Mouse (Mus musculus): Measurements from ENCODE around the gene Scg3. TPM values are rescaled to one million over a fixed set of nuclear protein-coding genes. Genes with fewer than 3 reads are reported as not detected.
"Not testable (repeated sequence)": the region's sequence is repeated elsewhere in the genome, so short reads cannot be mapped to it uniquely, and the experiment has no call there.

Gene Scg3
- total RNA-seq (2017) = not detected in 2 replicates

DNA sequence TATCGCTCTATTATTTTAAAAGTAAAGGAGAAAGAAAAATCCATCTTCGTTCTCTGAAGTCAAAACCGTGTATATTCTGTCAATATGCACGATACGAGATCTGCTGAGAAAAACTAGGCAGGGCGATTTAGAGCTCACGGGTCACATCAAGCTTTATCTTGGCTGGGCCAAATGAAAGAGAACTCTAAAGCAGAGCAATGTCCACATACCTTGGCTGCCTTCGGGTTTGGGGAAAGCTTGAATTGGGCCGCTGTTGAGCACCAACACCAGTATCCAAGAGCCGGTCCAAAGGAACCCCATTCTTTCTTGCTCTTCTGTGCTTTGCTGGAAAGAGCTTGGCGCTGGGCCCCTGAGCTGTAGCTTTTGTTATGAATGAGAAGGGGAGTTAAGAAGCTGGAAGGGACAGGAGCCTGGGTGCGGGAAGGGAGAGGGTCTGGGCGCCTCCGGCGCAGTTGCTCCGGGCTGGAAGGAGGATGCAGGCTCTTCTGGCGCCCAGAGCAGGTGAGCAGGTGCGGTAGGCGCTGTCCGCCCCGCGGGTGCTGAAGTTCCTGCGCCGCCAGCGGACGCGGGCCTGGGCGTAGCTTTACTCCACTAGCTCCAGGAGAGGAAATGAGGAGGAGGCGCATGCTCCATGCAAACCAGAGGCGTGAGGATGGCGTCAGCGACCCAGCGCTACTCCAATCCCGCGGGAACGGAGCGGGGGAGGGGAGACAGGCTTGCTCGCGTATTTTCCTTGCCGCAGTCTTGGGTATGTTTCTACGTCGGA, at the start of gene Scg3:
TSS of gene Scg3 (minus strand) at position 631 of the 766 bp plus-strand sequence.
- ATAC-seq (replicated peaks; ENCODE audit: low read depth, poor library complexity, severe bottlenecking) = peak; percentile 54; the same call in 1 of the 2 replicates

DNA sequence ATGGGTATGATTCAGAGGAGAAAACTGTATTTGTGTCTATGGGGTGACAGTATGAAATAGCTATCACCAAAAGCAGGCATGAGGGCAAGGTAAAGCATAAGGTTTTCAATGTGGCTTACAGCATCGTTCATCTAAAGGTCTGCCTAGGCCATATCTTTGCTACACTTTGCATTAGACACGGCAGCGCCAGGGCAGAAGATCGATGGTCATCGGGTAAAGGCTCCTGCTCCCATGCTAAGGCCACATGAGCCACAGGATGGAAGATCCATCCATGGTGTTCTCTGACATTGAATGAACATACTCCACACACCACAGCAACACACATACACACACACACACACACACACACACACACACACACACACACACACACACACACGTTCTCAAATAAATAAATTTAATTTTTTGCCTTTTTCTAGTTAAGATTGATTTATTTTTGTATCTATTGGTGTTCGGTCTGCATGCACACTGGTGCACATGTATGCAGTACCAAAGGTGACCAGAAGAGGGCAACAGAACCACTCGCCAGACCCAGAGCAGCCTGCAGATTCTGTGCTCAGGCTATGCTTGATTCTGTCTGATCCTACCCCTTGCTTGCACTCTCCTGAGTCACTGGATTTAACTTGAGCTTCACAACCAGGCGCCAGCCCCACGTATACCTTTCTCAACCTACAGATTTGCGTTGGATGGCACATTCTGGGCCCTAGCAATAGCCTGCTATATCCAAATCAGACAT, 36.3 kb upstream of the Scg3 start:
- ATAC-seq (replicated peaks; ENCODE audit: low read depth, poor library complexity, severe bottlenecking) = peak; percentile 84

DNA sequence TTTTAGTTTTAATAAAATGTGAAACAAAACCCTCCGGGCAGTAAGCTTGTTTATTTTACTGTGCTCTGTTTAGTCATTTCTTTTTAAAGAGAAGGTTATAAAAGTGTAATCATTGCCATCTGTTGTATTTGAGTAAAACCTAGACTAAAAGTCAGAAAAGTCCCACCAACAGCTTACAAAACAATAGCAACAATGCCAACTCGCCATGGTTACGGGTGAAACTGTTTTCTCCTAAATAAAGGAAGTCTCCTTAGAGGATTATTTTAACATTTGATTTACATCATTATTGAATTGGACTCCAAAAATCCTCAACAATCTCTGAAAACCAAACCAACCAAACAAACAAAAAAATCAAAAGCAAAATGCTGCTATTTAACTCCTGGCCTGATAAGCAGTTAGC, 35.6 kb upstream of the Scg3 start:
- no peak for ATAC-seq (replicated peaks; ENCODE audit: low read depth, poor library complexity, severe bottlenecking)

GRCm38 (mm10) chr9:75684772-75685171, 916 bp upstream of the Scg3 start:
- no peak for ATAC-seq (replicated peaks; ENCODE audit: low read depth, poor library complexity, severe bottlenecking)

DNA sequence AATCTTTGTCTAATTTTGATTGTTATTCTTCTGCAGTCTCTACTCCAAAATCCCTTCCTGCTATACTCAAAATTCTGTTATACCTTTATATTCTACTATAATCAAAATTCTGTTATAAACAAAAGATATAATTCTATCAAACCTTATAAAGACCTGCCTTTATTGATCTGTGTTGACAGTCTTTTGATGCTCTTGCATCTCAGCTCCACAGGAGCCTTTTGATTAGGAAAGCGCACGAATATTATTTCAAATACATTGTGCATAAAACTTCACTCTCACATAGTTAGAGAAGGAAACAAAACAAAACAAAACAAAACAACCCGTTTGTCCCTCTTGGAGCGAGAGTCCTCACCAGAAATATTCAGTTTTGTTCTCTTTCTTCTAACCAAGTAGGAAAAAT, 436 bp upstream of the Scg3 start:
- no peak for ATAC-seq (replicated peaks; ENCODE audit: low read depth, poor library complexity, severe bottlenecking)

GRCm38 (mm10) chr9:75680606-75681005, 3.2 kb downstream of the Scg3 start:
- no peak for ATAC-seq (replicated peaks; ENCODE audit: low read depth, poor library complexity, severe bottlenecking)

DNA sequence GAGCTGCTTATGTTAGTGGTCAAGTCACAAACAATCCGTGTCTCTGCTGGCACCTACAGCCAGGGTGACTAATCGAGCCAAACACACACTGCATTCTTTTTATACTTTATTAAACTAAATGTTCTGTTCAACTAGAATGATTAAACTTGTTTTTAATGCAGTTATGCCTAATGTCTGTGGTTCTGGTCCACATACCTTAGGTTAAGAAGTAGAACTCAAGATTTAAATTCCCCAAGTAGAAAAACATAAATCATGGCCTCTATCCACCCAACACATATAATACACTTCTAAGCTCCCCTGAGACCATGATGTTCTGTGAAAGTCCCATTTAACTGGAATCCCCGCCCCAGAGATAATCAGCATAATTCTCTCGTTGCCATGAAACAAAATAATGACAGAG, 4.2 kb downstream of the Scg3 start:
- ATAC-seq (replicated peaks; ENCODE audit: low read depth, poor library complexity, severe bottlenecking) = no peak

DNA sequence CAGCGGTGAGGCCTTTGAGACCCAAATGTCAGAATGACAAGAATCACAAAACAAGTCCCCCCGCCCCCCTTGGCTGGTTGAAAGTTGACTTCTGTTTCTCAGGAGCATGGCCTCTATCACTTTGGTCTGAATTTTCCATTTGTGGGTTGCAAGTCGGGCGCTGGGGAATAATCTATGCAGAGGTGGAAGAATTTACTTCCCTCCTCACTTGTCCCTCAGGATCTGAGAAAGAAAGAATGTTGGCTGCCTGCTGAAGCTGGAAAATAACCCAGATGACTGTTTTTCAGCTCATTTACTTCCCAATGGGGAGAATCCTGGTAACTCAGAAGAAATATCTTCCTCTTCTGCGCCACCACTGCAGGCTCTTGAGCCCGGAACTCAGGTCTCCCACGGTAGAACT, 5.5 kb downstream of the Scg3 start:
- ATAC-seq (replicated peaks; ENCODE audit: low read depth, poor library complexity, severe bottlenecking) = no peak

- no peak for ATAC-seq (replicated peaks; ENCODE audit: low read depth, poor library complexity, severe bottlenecking)
Observed at GRCm38 (mm10) chr9:75676226-75676625, 7.6 kb downstream of the Scg3 start.

DNA sequence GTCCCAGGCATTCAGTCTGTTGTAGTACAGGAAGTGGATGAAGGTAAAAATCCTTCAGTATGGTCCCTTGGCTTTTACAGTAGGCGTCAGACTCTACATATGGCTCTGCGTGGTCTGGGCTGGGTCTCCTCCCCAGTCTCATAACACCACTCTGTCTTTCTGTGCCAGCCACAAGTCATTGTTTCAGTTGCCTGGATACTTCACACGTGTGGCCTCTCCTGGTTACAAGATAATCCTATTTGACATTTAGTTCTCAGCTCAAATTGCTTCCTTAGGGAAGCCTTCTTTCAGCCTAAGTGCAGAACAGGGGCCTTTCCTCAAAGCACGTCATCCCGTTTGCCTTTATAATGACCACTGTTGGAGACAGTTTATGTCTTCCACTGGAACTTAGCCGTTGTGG, 11.1 kb downstream of the Scg3 start:
- no peak for ATAC-seq (replicated peaks; ENCODE audit: low read depth, poor library complexity, severe bottlenecking)

- no peak for ATAC-seq (replicated peaks; ENCODE audit: low read depth, poor library complexity, severe bottlenecking)
Observed at GRCm38 (mm10) chr9:75666612-75667011, 17.2 kb downstream of the Scg3 start.

GRCm38 (mm10) chr9:75665364-75665763, 18.5 kb downstream of the Scg3 start:
- no peak for ATAC-seq (replicated peaks; ENCODE audit: low read depth, poor library complexity, severe bottlenecking)

GRCm38 (mm10) chr9:75660917-75661316, 22.9 kb downstream of the Scg3 start:
- no peak for ATAC-seq (replicated peaks; ENCODE audit: low read depth, poor library complexity, severe bottlenecking)

DNA sequence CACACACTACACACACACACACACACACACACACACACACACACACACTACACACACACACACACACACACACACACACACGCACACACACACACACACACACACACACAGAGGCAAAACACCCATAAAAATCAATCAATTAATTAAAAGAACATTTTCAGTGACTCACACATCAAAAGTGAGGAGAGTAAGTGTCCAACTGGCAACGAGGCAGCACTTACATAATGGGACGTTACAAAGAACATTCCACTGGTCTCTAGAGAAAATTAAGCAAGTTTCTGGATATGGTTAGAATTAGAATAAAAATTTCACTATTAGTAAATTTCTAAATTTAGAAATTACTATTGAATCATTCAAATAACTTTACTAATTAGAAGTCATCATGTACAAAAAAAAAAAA, 27.4 kb downstream of the Scg3 start:
- ATAC-seq (replicated peaks; ENCODE audit: low read depth, poor library complexity, severe bottlenecking) = not testable (repeated sequence)

- no peak for ATAC-seq (replicated peaks; ENCODE audit: low read depth, poor library complexity, severe bottlenecking)
Observed at GRCm38 (mm10) chr9:75653981-75654911, 29.6 kb downstream of the Scg3 start.

DNA sequence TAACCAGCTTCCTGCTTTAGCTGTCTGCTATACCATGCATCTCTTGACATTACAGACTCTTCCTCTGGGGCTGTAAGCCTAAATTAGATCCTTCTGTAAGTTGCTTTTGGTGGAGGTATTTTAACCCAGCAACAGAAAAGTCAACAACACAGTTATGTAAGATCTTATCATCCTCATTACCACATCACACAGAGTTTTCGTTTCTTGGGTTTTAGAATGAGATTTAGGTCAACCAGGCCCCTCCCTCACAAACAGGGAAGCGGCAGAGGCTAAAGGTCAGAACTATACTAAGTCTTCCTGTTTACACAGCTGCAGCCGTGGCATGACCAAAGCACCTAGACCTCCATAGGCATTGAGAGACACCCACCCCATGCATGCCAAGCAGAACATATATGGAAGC, 38.5 kb downstream of the Scg3 start:
- ATAC-seq (replicated peaks; ENCODE audit: low read depth, poor library complexity, severe bottlenecking) = no peak

DNA sequence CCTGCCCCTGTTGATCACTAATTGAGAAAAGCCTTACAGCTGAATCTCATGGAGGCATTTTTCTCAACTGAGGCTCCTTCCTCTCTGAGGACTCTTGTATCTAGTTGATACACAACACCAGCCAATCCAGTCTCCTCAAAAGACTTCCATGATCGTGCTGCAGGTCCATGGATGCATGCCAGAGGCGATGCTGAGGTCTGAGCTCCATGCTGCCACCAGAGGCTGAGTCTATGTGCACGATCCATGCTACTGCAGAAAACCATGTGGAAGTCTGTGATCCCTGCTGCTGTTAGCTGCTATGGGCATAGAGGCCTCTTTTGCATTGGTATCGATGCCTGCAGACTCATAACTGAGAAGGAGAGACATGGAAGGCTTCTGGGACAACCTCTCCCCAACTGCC, 49.6 kb downstream of the Scg3 start:
- no peak for ATAC-seq (replicated peaks; ENCODE audit: low read depth, poor library complexity, severe bottlenecking)

GRCm38 (mm10) chr9:75633603-75634002, 50.3 kb downstream of the Scg3 start:
- ATAC-seq (replicated peaks; ENCODE audit: low read depth, poor library complexity, severe bottlenecking) = no peak

- ATAC-seq (replicated peaks; ENCODE audit: low read depth, poor library complexity, severe bottlenecking) = peak; percentile 71; the same call in 1 of the 2 replicates
Observed at GRCm38 (mm10) chr9:75632902-75633301, 51.0 kb downstream of the Scg3 start.

DNA sequence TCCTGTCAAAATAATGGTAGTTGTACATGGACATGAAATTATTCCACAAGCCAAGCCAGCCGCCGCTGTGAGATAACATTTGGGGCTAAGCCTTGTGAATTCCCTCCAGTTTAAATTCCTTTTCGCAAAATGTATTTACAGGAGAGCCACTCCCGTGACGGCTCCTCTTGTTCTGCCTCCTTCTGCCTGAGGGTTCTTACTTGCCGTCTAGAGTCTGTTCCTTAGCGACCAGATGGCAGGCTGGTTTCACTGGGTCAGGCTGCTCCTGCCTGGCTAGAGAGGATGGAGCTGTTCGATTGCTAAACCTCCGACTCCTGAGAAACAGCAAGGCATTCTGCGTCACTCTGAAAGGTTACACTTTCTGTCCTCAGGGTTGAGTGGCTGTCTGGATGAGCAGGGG, 51.7 kb downstream of the Scg3 start:
- ATAC-seq (replicated peaks; ENCODE audit: low read depth, poor library complexity, severe bottlenecking) = no peak

Measured in common myeloid progenitor, adult 5-6 weeks (primary cell).